Mouse (Mus musculus): ENCODE measurements at regions not wholly inside any gene's neighbourhood (a gene's known extent, or its start where the extent isn't known, plus 50 kb on each side); places are given as distances from the start of the nearest gene placed in this dataset.

GRCm38 (mm10) chr3:131812968-131813367 is 248.4 kb downstream of the Papss1 start:
- 39% methylated on average over 6 of the region's 6 CpGs for WGBS
- H3K4me1 ChIP-seq (replicated peaks; ENCODE audit: control insufficient read depth, insufficient read depth, low read length), result no peaks in the 10 kb centered on the region
- H3K36me3 ChIP-seq (ENCODE audit: control insufficient read depth, insufficient read depth), result no peaks in the 10 kb centered on the region
- H3K27me3 ChIP-seq (replicated peaks; ENCODE audit: control insufficient read depth, insufficient read depth, low read length), result no peaks in the 10 kb centered on the region
- ATAC-seq, result no peak
- no peak overlapping the region for H3K9ac ChIP-seq (ENCODE audit: low read depth, low read length)
- H3K4me3 ChIP-seq (ENCODE audit: low read depth, low read length), result no peak overlapping the region
- no peak overlapping the region for H3K4me2 ChIP-seq (replicated peaks; ENCODE audit: low read depth)
- H3K27ac ChIP-seq (ENCODE audit: low read depth, low read length), result no peak overlapping the region
- H3K9me3 ChIP-seq (ENCODE audit: control insufficient read depth), result no peaks in the 10 kb centered on the region
- TF ChIP-seq CTCF (IDR thresholded peaks at IDR 0.05; ENCODE audit: low read depth), result peak; percentile 58

- Histone ChIP-seq H3K36me3 (ENCODE audit: control insufficient read depth, insufficient read depth) (no peaks in the 10 kb centered on the region), H3K4me2 (replicated peaks; ENCODE audit: low read depth) (no peak overlapping the region), H3K27me3 (replicated peaks; ENCODE audit: control insufficient read depth, insufficient read depth, low read length) (no peaks in the 10 kb centered on the region), H3K4me3 (ENCODE audit: low read depth, low read length) (no peak overlapping the region), H3K9ac (ENCODE audit: low read depth, low read length) (no peak overlapping the region), H3K9me3 (ENCODE audit: control insufficient read depth) (no peaks in the 10 kb centered on the region), H3K4me1 (replicated peaks; ENCODE audit: control insufficient read depth, insufficient read depth, low read length) (no peaks in the 10 kb centered on the region), H3K27ac (ENCODE audit: low read depth, low read length) (no peak overlapping the region)
- WGBS, result 73% methylated on average over 1 of the region's 1 CpGs
- TF ChIP-seq CTCF (IDR thresholded peaks at IDR 0.05; ENCODE audit: low read depth), result no peak
- ATAC-seq, result no peak
Observed at GRCm38 (mm10) chr3:131818806-131819205, 254.2 kb downstream of the Papss1 start.

GRCm38 (mm10) chr3:131857442-131857841 is 227.7 kb upstream of the Dkk2 start:
- H3K4me2 ChIP-seq (replicated peaks; ENCODE audit: low read depth), result no peak overlapping the region
- no peak overlapping the region for H3K9ac ChIP-seq (ENCODE audit: low read depth, low read length)
- no peak overlapping the region for H3K27ac ChIP-seq (ENCODE audit: low read depth, low read length)
- 51% methylated on average over 2 of the region's 2 CpGs for WGBS
- H3K27me3 ChIP-seq (replicated peaks; ENCODE audit: control insufficient read depth, insufficient read depth, low read length), result no peaks in the 10 kb centered on the region
- no peak overlapping the region for H3K4me3 ChIP-seq (ENCODE audit: low read depth, low read length)
- no peaks in the 10 kb centered on the region for H3K9me3 ChIP-seq (ENCODE audit: control insufficient read depth)
- no peaks in the 10 kb centered on the region for H3K4me1 ChIP-seq (replicated peaks; ENCODE audit: control insufficient read depth, insufficient read depth, low read length)
- no peaks in the 10 kb centered on the region for H3K36me3 ChIP-seq (ENCODE audit: control insufficient read depth, insufficient read depth)
- no peak for TF ChIP-seq CTCF (IDR thresholded peaks at IDR 0.05; ENCODE audit: low read depth)
- no peak for ATAC-seq

- no peak for TF ChIP-seq CTCF (IDR thresholded peaks at IDR 0.05; ENCODE audit: low read depth)
- Histone ChIP-seq H3K9ac (ENCODE audit: low read depth, low read length) (no peak overlapping the region), H3K36me3 (ENCODE audit: control insufficient read depth, insufficient read depth) (no peaks in the 10 kb centered on the region), H3K9me3 (ENCODE audit: control insufficient read depth) (no peaks in the 10 kb centered on the region), H3K4me3 (ENCODE audit: low read depth, low read length) (no peak overlapping the region), H3K27me3 (replicated peaks; ENCODE audit: control insufficient read depth, insufficient read depth, low read length) (no peaks in the 10 kb centered on the region), H3K4me2 (replicated peaks; ENCODE audit: low read depth) (no peak overlapping the region), H3K27ac (ENCODE audit: low read depth, low read length) (no peak overlapping the region), H3K4me1 (replicated peaks; ENCODE audit: control insufficient read depth, insufficient read depth, low read length) (no peaks in the 10 kb centered on the region)
- ATAC-seq, result no peak
- WGBS, result 48% methylated on average over 12 of the region's 12 CpGs
Observed at GRCm38 (mm10) chr3:131859083-131859482, 226.0 kb upstream of the Dkk2 start.

GRCm38 (mm10) chr3:131865106-131865505 is 220.0 kb upstream of the Dkk2 start:
- H3K27me3 ChIP-seq (replicated peaks; ENCODE audit: control insufficient read depth, insufficient read depth, low read length), result no peaks in the 10 kb centered on the region
- H3K9ac ChIP-seq (ENCODE audit: low read depth, low read length), result no peak overlapping the region
- no peak overlapping the region for H3K4me2 ChIP-seq (replicated peaks; ENCODE audit: low read depth)
- no peak overlapping the region for H3K4me3 ChIP-seq (ENCODE audit: low read depth, low read length)
- TF ChIP-seq CTCF (IDR thresholded peaks at IDR 0.05; ENCODE audit: low read depth), result no peak
- no peak overlapping the region for H3K27ac ChIP-seq (ENCODE audit: low read depth, low read length)
- WGBS, result 19% methylated on average over 5 of the region's 5 CpGs
- no peak for ATAC-seq
- no peaks in the 10 kb centered on the region for H3K9me3 ChIP-seq (ENCODE audit: control insufficient read depth)
- no peaks in the 10 kb centered on the region for H3K36me3 ChIP-seq (ENCODE audit: control insufficient read depth, insufficient read depth)
- H3K4me1 ChIP-seq (replicated peaks; ENCODE audit: control insufficient read depth, insufficient read depth, low read length), result no peaks in the 10 kb centered on the region

- no peak for TF ChIP-seq CTCF (IDR thresholded peaks at IDR 0.05; ENCODE audit: low read depth)
- no peak overlapping the region for H3K4me2 ChIP-seq (replicated peaks; ENCODE audit: low read depth)
- H3K27ac ChIP-seq (ENCODE audit: low read depth, low read length), result no peak overlapping the region
- 92% methylated on average over 3 of the region's 3 CpGs for WGBS
- ATAC-seq, result no peak
- no peaks in the 10 kb centered on the region for H3K9me3 ChIP-seq (ENCODE audit: control insufficient read depth)
- no peaks in the 10 kb centered on the region for H3K27me3 ChIP-seq (replicated peaks; ENCODE audit: control insufficient read depth, insufficient read depth, low read length)
- H3K9ac ChIP-seq (ENCODE audit: low read depth, low read length), result no peak overlapping the region
- no peaks in the 10 kb centered on the region for H3K36me3 ChIP-seq (ENCODE audit: control insufficient read depth, insufficient read depth)
- no peaks in the 10 kb centered on the region for H3K4me1 ChIP-seq (replicated peaks; ENCODE audit: control insufficient read depth, insufficient read depth, low read length)
- no peak overlapping the region for H3K4me3 ChIP-seq (ENCODE audit: low read depth, low read length)
Observed at GRCm38 (mm10) chr3:131867266-131867665, 217.8 kb upstream of the Dkk2 start.

Measured in intestine, postnatal 0 days (tissue).